Mouse (Mus musculus): ENCODE results near the gene Stk24.

Gene Stk24

GRCm38 (mm10) chr14:121262606-121263005 lies 117.2 kb downstream of the Stk24 start:
- no peak for DNase-seq (ENCODE audit: low spot score)

- no peak for DNase-seq (ENCODE audit: low spot score)
Observed at GRCm38 (mm10) chr14:121261229-121261879, 118.5 kb downstream of the Stk24 start.

- no peak for DNase-seq (ENCODE audit: low spot score)
Observed at GRCm38 (mm10) chr14:121259789-121260188, 120.0 kb downstream of the Stk24 start.

- DNase-seq (ENCODE audit: low spot score), result no peak
Observed at GRCm38 (mm10) chr14:121259332-121259731, 120.5 kb downstream of the Stk24 start.

GRCm38 (mm10) chr14:121256896-121257295 lies 122.9 kb downstream of the Stk24 start:
- DNase-seq (ENCODE audit: low spot score), result no peak

- no peak for DNase-seq (ENCODE audit: low spot score)
Observed at GRCm38 (mm10) chr14:121255469-121255868, 124.3 kb downstream of the Stk24 start.

GRCm38 (mm10) chr14:121254869-121255268 lies 124.9 kb downstream of the Stk24 start:
- no peak for DNase-seq (ENCODE audit: low spot score)

GRCm38 (mm10) chr14:121252542-121252941 lies 127.3 kb downstream of the Stk24 start:
- no peak for DNase-seq (ENCODE audit: low spot score)

- DNase-seq (ENCODE audit: low spot score), result no peak
Observed at GRCm38 (mm10) chr14:121251708-121252107, 128.1 kb downstream of the Stk24 start.

GRCm38 (mm10) chr14:121251099-121251498 lies 128.7 kb downstream of the Stk24 start:
- DNase-seq (ENCODE audit: low spot score), result no peak

GRCm38 (mm10) chr14:121248346-121248745 lies 131.5 kb downstream of the Stk24 start:
- DNase-seq (ENCODE audit: low spot score), result no peak

- DNase-seq (ENCODE audit: low spot score), result no peak
Observed at GRCm38 (mm10) chr14:121247287-121247686, 132.5 kb downstream of the Stk24 start.

- no peak for DNase-seq (ENCODE audit: low spot score)
Observed at GRCm38 (mm10) chr14:121246048-121246731, 133.6 kb downstream of the Stk24 start.

GRCm38 (mm10) chr14:121244104-121244503 lies 135.7 kb downstream of the Stk24 start:
- DNase-seq (ENCODE audit: low spot score), result no peak

GRCm38 (mm10) chr14:121239386-121239785 lies 140.4 kb downstream of the Stk24 start:
- no peak for DNase-seq (ENCODE audit: low spot score)

- no peak for DNase-seq (ENCODE audit: low spot score)
Observed at GRCm38 (mm10) chr14:121238727-121239126, 141.1 kb downstream of the Stk24 start.

GRCm38 (mm10) chr14:121236736-121237135 lies 143.1 kb downstream of the Stk24 start:
- DNase-seq (ENCODE audit: low spot score), result no peak

Measured in ovary, adult 18-20 months (tissue).